ENCODE assay signal across 25 mouse cellular contexts in genomic region chr19:36827650-36828049, GRCm38 (mm10).
"Had no signal": no experiment of that assay in that cellular context is flagged by ENCODE, and none has a peak within 500 bp of the region (broad histone marks: within the 10 kb centered on the region; RNA-seq: fewer than 3 reads in every experiment).

No protein-coding gene starts in this region.

- H3K9me3 ChIP-seq: forebrain, embryonic 15.5 days; heart, embryonic 13.5 days; heart, embryonic 15.5 days; hindbrain, embryonic 13.5 days; hindbrain, embryonic 15.5 days; limb, embryonic 10.5 days; limb, embryonic 12.5 days; liver, embryonic 13.5 days; liver, embryonic 15.5 days had no signal

- ATAC-seq: forebrain, embryonic 15.5 days; forebrain, postnatal 0 days; intestine, embryonic 16.5 days; liver, postnatal 0 days had no signal

- H3K27ac ChIP-seq: forebrain, embryonic 15.5 days; heart, adult 2 months; heart, embryonic 13.5 days; heart, embryonic 15.5 days; hindbrain, embryonic 13.5 days; hindbrain, embryonic 15.5 days; hindbrain, postnatal 0 days; kidney, postnatal 0 days; layer of hippocampus, adult 2 months; left cerebral cortex, adult 2 months; limb, embryonic 10.5 days; limb, embryonic 12.5 days; liver, embryonic 13.5 days; liver, embryonic 15.5 days had no signal

- H3K4me3 ChIP-seq: forebrain, embryonic 15.5 days; heart, adult 2 months; heart, embryonic 13.5 days; heart, embryonic 15.5 days; hindbrain, embryonic 13.5 days; hindbrain, embryonic 15.5 days; layer of hippocampus, adult 2 months; left cerebral cortex, adult 2 months; limb, embryonic 10.5 days; limb, embryonic 12.5 days; liver, embryonic 13.5 days; liver, embryonic 15.5 days had no signal

- H3K4me1 ChIP-seq: forebrain, embryonic 15.5 days; heart, embryonic 13.5 days; heart, embryonic 15.5 days; hindbrain, embryonic 13.5 days; hindbrain, embryonic 15.5 days; limb, embryonic 12.5 days; liver, embryonic 13.5 days; liver, embryonic 15.5 days had no signal

- H3K9ac ChIP-seq: forebrain, embryonic 15.5 days; forebrain, postnatal 0 days; heart, embryonic 13.5 days; heart, embryonic 15.5 days; hindbrain, embryonic 13.5 days; hindbrain, embryonic 15.5 days; limb, embryonic 12.5 days; liver, embryonic 13.5 days; liver, embryonic 15.5 days; liver, postnatal 0 days had no signal

- H3K27me3 ChIP-seq: forebrain, embryonic 15.5 days; heart, embryonic 13.5 days; heart, embryonic 15.5 days; hindbrain, embryonic 13.5 days; hindbrain, embryonic 15.5 days; limb, embryonic 12.5 days; liver, embryonic 15.5 days had no signal

- H3K36me3 ChIP-seq: forebrain, embryonic 15.5 days; heart, embryonic 13.5 days; heart, embryonic 15.5 days; hindbrain, embryonic 13.5 days; hindbrain, embryonic 15.5 days; limb, embryonic 10.5 days; limb, embryonic 12.5 days; liver, embryonic 13.5 days; liver, embryonic 15.5 days had no signal

- DNase-seq: forebrain, postnatal 0 days; gastrocnemius, postnatal 14 days; gastrocnemius, postnatal 36 days; heart, adult 11 months; heart, adult 2 months; heart, postnatal 14 days; heart, postnatal 36 days; liver; liver, embryonic 13.5 days; liver, postnatal 0 days had no signal

- H3K4me2 ChIP-seq: forebrain, embryonic 15.5 days; heart, embryonic 11.5 days; heart, embryonic 13.5 days; heart, embryonic 15.5 days; hindbrain, embryonic 13.5 days; hindbrain, embryonic 15.5 days; limb, embryonic 12.5 days; liver, embryonic 11.5 days; liver, embryonic 13.5 days; liver, embryonic 15.5 days had no signal
